ENCODE assay signal across 8 mouse cellular contexts in the genomic region with DNA sequence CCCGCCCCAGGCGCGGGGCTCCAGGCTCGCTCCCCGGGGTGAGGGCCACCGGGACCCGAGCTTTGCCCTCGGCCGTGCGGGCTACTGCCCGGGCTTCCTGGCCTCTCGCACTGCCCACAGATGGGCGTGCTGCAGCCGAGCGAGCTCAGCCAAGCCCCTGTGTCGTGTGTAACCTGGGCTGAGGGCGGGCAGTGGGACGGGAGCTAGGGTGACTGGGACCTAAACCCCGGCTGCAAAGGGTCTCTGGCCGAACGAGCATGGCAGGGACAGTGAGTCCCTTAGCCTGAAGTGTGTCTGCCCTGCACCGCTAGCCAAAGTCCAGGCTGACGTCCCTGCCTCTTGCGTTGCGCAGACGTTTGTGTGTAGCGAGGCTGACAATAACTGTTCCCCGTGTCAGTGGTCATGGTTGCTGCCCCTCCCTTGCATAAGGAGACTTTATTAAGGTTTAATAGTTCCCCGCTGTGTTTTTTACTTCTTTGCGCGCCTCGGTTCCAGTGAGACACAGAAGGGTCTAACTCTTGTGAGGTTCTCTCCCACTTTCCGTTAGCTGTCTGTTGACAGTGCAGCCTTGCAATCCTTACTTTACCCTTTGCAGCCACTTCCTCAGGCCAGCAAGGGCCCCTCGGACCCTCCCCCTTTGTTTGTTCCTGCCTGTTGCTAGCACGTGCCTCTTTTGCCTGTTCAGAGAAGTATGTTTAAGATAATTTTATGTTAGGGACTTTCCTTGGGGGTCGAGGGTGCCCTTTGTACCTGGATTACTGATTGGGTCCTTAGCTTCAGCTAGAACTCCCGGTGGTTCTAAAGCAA. TPM values are rescaled to one million over a fixed set of nuclear protein-coding genes. Genes with fewer than 3 reads are reported as not detected.
DNase-seq lines count a peak whose midpoint lies in the region; ATAC-seq lines count a peak whose summit lies in the region.

No protein-coding gene starts in this region.

- H3K36me3 ChIP-seq in heart, embryonic 12.5 days: peaks cover 35% of the 10 kb centered on the region
- peaks cover 29% of the 10 kb centered on the region for H3K36me3 ChIP-seq in ES-E14 (ENCODE audit: control insufficient read depth, insufficient read depth, low read length, poor library complexity, severe bottlenecking)
- peaks cover 5% of the 10 kb centered on the region for H3K36me3 ChIP-seq in forebrain, embryonic 11.5 days (ENCODE audit: control insufficient read depth, insufficient read depth, low read length)
- H3K36me3 ChIP-seq in limb, embryonic 11.5 days (ENCODE audit: control insufficient read depth, insufficient read depth, low read length): peaks cover 10% of the 10 kb centered on the region; the same call in 1 of the 2 replicates
- H3K36me3 ChIP-seq in midbrain, embryonic 16.5 days (ENCODE audit: control insufficient read depth, insufficient read depth, low read length): peaks cover 22% of the 10 kb centered on the region

- H3K4me2 ChIP-seq in heart, embryonic 12.5 days: peak overlapping the region; percentile 89
- H3K4me2 ChIP-seq in forebrain, embryonic 11.5 days (ENCODE audit: low read depth, low read length, severe bottlenecking): peak overlapping the region; percentile 74
- peak overlapping the region; percentile 62 for H3K4me2 ChIP-seq in limb, embryonic 11.5 days (ENCODE audit: low read depth, severe bottlenecking)
- peak overlapping the region; percentile 95 for H3K4me2 ChIP-seq in midbrain, embryonic 16.5 days (ENCODE audit: low read length)

- intact Hi-C loops in heart, postnatal 25 days (cut with DNase I): loop anchor here (2.0 to 10.0 kb wide), 2 partner anchors 17 to 187 kb away; a partner anchor contains a TSS

- WGBS in heart, embryonic 12.5 days: under 1% methylated on average over 30 of the region's 37 CpGs
- WGBS in forebrain, embryonic 11.5 days: under 1% methylated on average over 37 of the region's 37 CpGs
- WGBS in limb, embryonic 11.5 days: under 1% methylated on average over 29 of the region's 37 CpGs
- under 1% methylated on average over 36 of the region's 37 CpGs for WGBS in midbrain, embryonic 16.5 days

- H3K9me3 ChIP-seq in heart, embryonic 12.5 days (replicated peaks): no peaks in the 10 kb centered on the region
- no peaks in the 10 kb centered on the region for H3K9me3 ChIP-seq in ES-E14 (ENCODE audit: control insufficient read depth, insufficient read depth, low read depth, low read length)
- H3K9me3 ChIP-seq in forebrain, embryonic 11.5 days (ENCODE audit: control insufficient read depth, low read length): no peaks in the 10 kb centered on the region
- H3K9me3 ChIP-seq in limb, embryonic 11.5 days (ENCODE audit: control insufficient read depth, low read length): no peaks in the 10 kb centered on the region
- no peaks in the 10 kb centered on the region for H3K9me3 ChIP-seq in midbrain, embryonic 16.5 days (replicated peaks; ENCODE audit: control insufficient read depth, low read length, poor library complexity, severe bottlenecking)

- H3K27ac ChIP-seq in heart, embryonic 12.5 days (ENCODE audit: poor library complexity, severe bottlenecking): peak overlapping the region; percentile 92
- H3K27ac ChIP-seq in ES-E14 (ENCODE audit: insufficient read depth, low read depth, low read length, poor library complexity, severe bottlenecking): peak overlapping the region; percentile 50; the same call in 1 of the 2 replicates
- peak overlapping the region; percentile 85 for H3K27ac ChIP-seq in forebrain, embryonic 11.5 days (ENCODE audit: low read depth, low read length)
- peak overlapping the region; percentile 84 for H3K27ac ChIP-seq in limb, embryonic 11.5 days (replicated peaks; ENCODE audit: low read depth, low read length)
- peak overlapping the region; percentile 75 for H3K27ac ChIP-seq in midbrain, embryonic 16.5 days (ENCODE audit: low read length)

- no peak for DNase-seq in heart, postnatal 25 days (ENCODE audit: low spot score)
- no peak for DNase-seq in ES-E14 (ENCODE audit: low read depth, low spot score)
- DNase-seq in forebrain, embryonic 11.5 days (ENCODE audit: low spot score): peak; percentile 60
- DNase-seq in limb, embryonic 11.5 days (ENCODE audit: low spot score): peak; percentile 49
- DNase-seq in urinary bladder, postnatal 10 days (ENCODE audit: low spot score): no peak
- DNase-seq in layer of hippocampus, adult 18-20 months (ENCODE audit: low spot score in 2 of 2): no peak

- peak overlapping the region; percentile 81 for H3K4me3 ChIP-seq in heart, embryonic 12.5 days
- peak overlapping the region; percentile 78 to 81 for H3K4me3 ChIP-seq in ES-E14 (ENCODE audit: insufficient read depth in 1 of 2, low read depth in 1 of 2, low read length in 2 of 2, poor library complexity in 1 of 2, severe bottlenecking in 1 of 2)
- peak overlapping the region; percentile 56 for H3K4me3 ChIP-seq in forebrain, embryonic 11.5 days (ENCODE audit: low read depth, low read length)
- peak overlapping the region; percentile 84 for H3K4me3 ChIP-seq in limb, embryonic 11.5 days (ENCODE audit: low read depth, low read length)
- H3K4me3 ChIP-seq in midbrain, embryonic 16.5 days (ENCODE audit: low read depth, low read length): peak overlapping the region; percentile 82

- peaks cover 12% of the 10 kb centered on the region for H3K27me3 ChIP-seq in heart, embryonic 12.5 days (replicated peaks)
- H3K27me3 ChIP-seq in forebrain, embryonic 11.5 days (ENCODE audit: control insufficient read depth, insufficient read depth, low read length): peaks cover 3% of the 10 kb centered on the region; the same call in 1 of the 2 replicates
- H3K27me3 ChIP-seq in limb, embryonic 11.5 days (ENCODE audit: control insufficient read depth, insufficient read depth, low read length): no peaks in the 10 kb centered on the region
- 0 out of 2 replicates have a peak, but pooled peaks cover 2% of the 10 kb centered on the region for H3K27me3 ChIP-seq in midbrain, embryonic 16.5 days (ENCODE audit: control insufficient read depth, insufficient read depth, low read depth, low read length)

- no peak; the same call in 1 of the 2 replicates for ATAC-seq in heart, embryonic 12.5 days (ENCODE audit: insufficient number of reproducible peaks, low FRiP score)
- peak; percentile 74 for ATAC-seq in forebrain, embryonic 11.5 days (replicated peaks; ENCODE audit: low FRiP score)
- peak; percentile 70 for ATAC-seq in limb, embryonic 11.5 days (ENCODE audit: insufficient number of reproducible peaks, low FRiP score, low TSS enrichment, low read depth)
- ATAC-seq in midbrain, embryonic 16.5 days: peak; percentile 71

- in situ Hi-C loops in ES-E14 (cut with MboI; ENCODE audit: low sequenced_read_pairs in 2 of 2, unreplicated experiment in 2 of 2): no loop called here

- H3K9ac ChIP-seq in heart, embryonic 12.5 days: peak overlapping the region; percentile 92
- peak overlapping the region; percentile 96 for H3K9ac ChIP-seq in ES-E14 (ENCODE audit: insufficient read depth, low read depth, low read length, poor library complexity, severe bottlenecking)
- peak overlapping the region; percentile 70 for H3K9ac ChIP-seq in forebrain, embryonic 11.5 days (ENCODE audit: low read length)
- peak overlapping the region; percentile 91 for H3K9ac ChIP-seq in limb, embryonic 11.5 days (ENCODE audit: low read length)
- H3K9ac ChIP-seq in midbrain, embryonic 16.5 days (ENCODE audit: low read depth, low read length): peak overlapping the region; percentile 90

- H3K4me1 ChIP-seq in heart, embryonic 12.5 days (replicated peaks): peaks cover 12% of the 10 kb centered on the region
- peaks cover 0 to 2% of the 10 kb centered on the region in 2 experiments; a peak in 2 of 4 replicates for H3K4me1 ChIP-seq in ES-E14 (ENCODE audit: control insufficient read depth in 2 of 2, insufficient read depth in 2 of 2, low read length in 2 of 2, poor library complexity in 1 of 2)
- peaks cover 5% of the 10 kb centered on the region; the same call in 1 of the 2 replicates for H3K4me1 ChIP-seq in forebrain, embryonic 11.5 days (replicated peaks; ENCODE audit: control insufficient read depth, insufficient read depth, low read length)
- peaks cover 7% of the 10 kb centered on the region; the same call in 1 of the 2 replicates for H3K4me1 ChIP-seq in limb, embryonic 11.5 days (ENCODE audit: control insufficient read depth, insufficient read depth, low read length)
- peaks cover 11% of the 10 kb centered on the region for H3K4me1 ChIP-seq in midbrain, embryonic 16.5 days (ENCODE audit: control insufficient read depth, insufficient read depth, low read length)

RNA-seq across cellular contexts. Expression of a gene that starts 0.6 kb away (rescaled TPM):
- 49.7 and 51.9 TPM in 2 replicates for polyA plus RNA-seq in heart, embryonic 12.5 days (2016; fragmentation: Nextera tagmentation; extraction: Ambion mirVana)
- total RNA-seq in heart, postnatal 25 days (2021): 10 to 100 TPM; 13.4 to 14.2 TPM
- 57.5 and 71.4 TPM in 2 replicates for total RNA-seq in ES-E14 (2012; rRNA removed)
- 115 and 116 TPM in 2 replicates for polyA plus RNA-seq in forebrain, embryonic 11.5 days (2014; fragmentation: Nextera tagmentation; extraction: Ambion mirVana)
- 122 and 124 TPM in 2 replicates for polyA plus RNA-seq in limb, embryonic 11.5 days (2014; fragmentation: Nextera tagmentation; extraction: Ambion mirVana)
- 55.5 and 56.8 TPM in 2 replicates for polyA plus RNA-seq in midbrain, embryonic 16.5 days (2015; fragmentation: Nextera tagmentation; extraction: Ambion mirVana)
- total RNA-seq in layer of hippocampus, adult 18-20 months (2021): 10 to 100 TPM; 24.6 to 25.5 TPM

RNA-seq across cellular contexts. Expression of a gene that starts 17.3 kb away (rescaled TPM):
- polyA plus RNA-seq in heart, embryonic 12.5 days (2016; fragmentation: Nextera tagmentation; extraction: Ambion mirVana): 5.6 and 6.5 TPM in 2 replicates
- 1 to 10 TPM; 2.5 to 3.7 TPM for total RNA-seq in heart, postnatal 25 days (2021)
- 14.4 and 15.1 TPM in 2 replicates for total RNA-seq in ES-E14 (2012; rRNA removed)
- polyA plus RNA-seq in forebrain, embryonic 11.5 days (2014; fragmentation: Nextera tagmentation; extraction: Ambion mirVana): 13.0 and 14.1 TPM in 2 replicates
- polyA plus RNA-seq in limb, embryonic 11.5 days (2014; fragmentation: Nextera tagmentation; extraction: Ambion mirVana): 12.8 and 14.1 TPM in 2 replicates
- 10.3 and 11.5 TPM in 2 replicates for polyA plus RNA-seq in midbrain, embryonic 16.5 days (2015; fragmentation: Nextera tagmentation; extraction: Ambion mirVana)
- total RNA-seq in layer of hippocampus, adult 18-20 months (2021): 10 to 100 TPM; 11.1 to 12.7 TPM

RNA-seq across cellular contexts. Expression of a gene that starts 17.3 kb away (rescaled TPM):
- polyA plus RNA-seq in heart, embryonic 12.5 days (2016; fragmentation: Nextera tagmentation; extraction: Ambion mirVana): 17.3 and 18.0 TPM in 2 replicates
- total RNA-seq in heart, postnatal 25 days (2021): 10 to 100 TPM; 26.0 to 27.9 TPM
- 15.0 and 16.1 TPM in 2 replicates for total RNA-seq in ES-E14 (2012; rRNA removed)
- 22.6 and 24.9 TPM in 2 replicates for polyA plus RNA-seq in forebrain, embryonic 11.5 days (2014; fragmentation: Nextera tagmentation; extraction: Ambion mirVana)
- polyA plus RNA-seq in limb, embryonic 11.5 days (2014; fragmentation: Nextera tagmentation; extraction: Ambion mirVana): 19.3 and 19.7 TPM in 2 replicates
- 16.9 and 17.6 TPM in 2 replicates for polyA plus RNA-seq in midbrain, embryonic 16.5 days (2015; fragmentation: Nextera tagmentation; extraction: Ambion mirVana)
- total RNA-seq in layer of hippocampus, adult 18-20 months (2021): 10 to 100 TPM; 31.2 to 32.3 TPM

RNA-seq across cellular contexts. Expression of a gene that starts 53.9 kb away (rescaled TPM):
- polyA plus RNA-seq in heart, embryonic 12.5 days (2016; fragmentation: Nextera tagmentation; extraction: Ambion mirVana): 21.8 and 27.2 TPM in 2 replicates
- 10 to 100 TPM; 28.3 to 30.2 TPM for total RNA-seq in heart, postnatal 25 days (2021)
- 32.9 and 35.8 TPM in 2 replicates for total RNA-seq in ES-E14 (2012; rRNA removed)
- 12.3 and 19.2 TPM in 2 replicates for polyA plus RNA-seq in forebrain, embryonic 11.5 days (2014; fragmentation: Nextera tagmentation; extraction: Ambion mirVana)
- 14.9 and 16.0 TPM in 2 replicates for polyA plus RNA-seq in limb, embryonic 11.5 days (2014; fragmentation: Nextera tagmentation; extraction: Ambion mirVana)
- polyA plus RNA-seq in midbrain, embryonic 16.5 days (2015; fragmentation: Nextera tagmentation; extraction: Ambion mirVana): 12.9 and 17.3 TPM in 2 replicates
- total RNA-seq in layer of hippocampus, adult 18-20 months (2021): 10 to 100 TPM; 55.6 to 68.0 TPM

Comparison
In these comparisons a context has a peak if more than half of its experiments do, and no peak if none do; other contexts are left out.
1. DNase-seq: peak in forebrain, embryonic 11.5 days (single experiment) and limb, embryonic 11.5 days (single experiment); none in heart, postnatal 25 days (single experiment), ES-E14 (single experiment), urinary bladder, postnatal 10 days (single experiment) and layer of hippocampus, adult 18-20 months (0 of 2).
2. Peak in every context shown above with its lines, with median percentiles within 50 percentile points of each other: H3K27ac ChIP-seq, H3K4me2 ChIP-seq, H3K4me3 ChIP-seq and H3K9ac ChIP-seq.